ENCODE assay signal across 9 mouse cellular contexts in the genomic region with DNA sequence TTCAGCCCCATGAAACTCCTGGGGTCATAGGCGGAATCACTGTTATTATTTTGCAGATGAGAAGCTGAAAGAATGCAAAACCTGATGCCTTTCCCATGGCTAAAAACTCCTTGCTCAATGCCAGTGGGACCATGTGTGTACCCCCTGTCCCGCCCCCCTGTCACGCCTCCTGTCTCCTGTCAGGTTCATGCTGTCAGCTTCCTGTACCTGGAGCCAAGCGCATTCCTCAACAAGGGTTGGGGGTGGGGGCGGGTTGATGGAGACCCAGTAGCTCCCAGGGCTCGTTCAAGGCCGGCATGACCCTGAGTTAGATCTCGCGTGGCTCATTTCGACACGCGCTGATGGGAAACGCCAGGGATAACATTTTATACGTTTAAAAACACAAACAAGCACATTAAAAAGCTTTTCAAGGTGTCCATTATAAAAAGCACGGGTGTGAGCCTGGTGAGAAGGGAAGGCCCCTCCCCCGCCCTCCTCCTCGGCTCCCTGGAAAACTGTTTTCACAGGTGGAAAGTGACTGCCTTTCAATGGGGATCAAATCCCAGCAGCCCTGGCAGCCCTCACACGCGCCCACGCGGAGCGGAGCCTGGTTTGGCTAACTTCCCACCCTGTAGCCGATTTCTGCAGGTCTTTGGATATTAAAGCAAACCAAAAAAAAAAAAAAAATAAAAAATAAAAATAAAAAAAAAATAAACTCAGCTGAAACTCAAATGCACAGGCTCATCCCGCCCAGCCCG.
DNase-seq lines count a peak whose midpoint lies in the region; ATAC-seq and TF ChIP-seq lines count a peak whose summit lies in the region.
"Had no signal": no experiment of that assay in that cellular context is flagged by ENCODE, and none has a peak within 500 bp of the region (broad histone marks: within the 10 kb centered on the region; RNA-seq: fewer than 3 reads in every experiment).

No protein-coding gene starts in this region.

- H3K4me2 ChIP-seq in lung, embryonic 15.5 days, result peak overlapping the region; percentile 46
- H3K4me2 ChIP-seq in forebrain, embryonic 15.5 days (replicated peaks), result peak overlapping the region; percentile 19; the same call in 1 of the 2 replicates
- H3K4me2 ChIP-seq in neural tube, embryonic 13.5 days, result peak overlapping the region; percentile 28
- H3K4me2 ChIP-seq: midbrain, embryonic 13.5 days had no signal

- H3K36me3 ChIP-seq in lung, embryonic 15.5 days, result no peaks in the 10 kb centered on the region
- H3K36me3 ChIP-seq in forebrain, embryonic 15.5 days, result no peaks in the 10 kb centered on the region
- no peaks in the 10 kb centered on the region for H3K36me3 ChIP-seq in neural tube, embryonic 13.5 days
- H3K36me3 ChIP-seq: midbrain, embryonic 13.5 days had no signal

- H3K27me3 ChIP-seq in lung, embryonic 15.5 days, result peaks cover 11% of the 10 kb centered on the region; the same call in 1 of the 2 replicates
- peaks cover 8% of the 10 kb centered on the region; the same call in 1 of the 2 replicates for H3K27me3 ChIP-seq in forebrain, embryonic 15.5 days
- peaks cover 28% of the 10 kb centered on the region for H3K27me3 ChIP-seq in neural tube, embryonic 13.5 days

- intact Hi-C loops in gastrocnemius, adult 2 months (cut with DNase I), result no loop called here

- no peak for ATAC-seq in lung, embryonic 15.5 days (ENCODE audit: borderline replicate concordance, extremely low read depth, low FRiP score, low TSS enrichment)
- ATAC-seq in forebrain, embryonic 15.5 days (replicated peaks), result no peak
- no peak for ATAC-seq in neural tube, embryonic 13.5 days (ENCODE audit: low read depth)
- ATAC-seq: midbrain, embryonic 13.5 days had no signal

- DNase-seq in gastrocnemius, adult 2 months, result peak; percentile 33
- DNase-seq in gastrocnemius, postnatal 10 days, result no peak
- DNase-seq in lung, postnatal 10 days, result no peak
- DNase-seq in left cerebral cortex, adult 8-10 months (ENCODE audit: low spot score in 2 of 2), result no peak
- no peak for DNase-seq in layer of hippocampus, postnatal 25 days (ENCODE audit: extremely low spot score in 1 of 2, low spot score in 1 of 2)

- TF ChIP-seq CTCF in gastrocnemius, adult 2 months (IDR thresholded peaks at IDR 0.05), result no peak

- H3K9ac ChIP-seq in lung, embryonic 15.5 days, result no peak overlapping the region
- no peak overlapping the region for H3K9ac ChIP-seq in forebrain, embryonic 15.5 days (replicated peaks)
- no peak overlapping the region for H3K9ac ChIP-seq in neural tube, embryonic 13.5 days
- H3K9ac ChIP-seq: midbrain, embryonic 13.5 days had no signal

- peak overlapping the region; percentile 37 for H3K4me3 ChIP-seq in gastrocnemius, adult 2 months
- H3K4me3 ChIP-seq in lung, embryonic 15.5 days, result peak overlapping the region; percentile 14; the same call in 1 of the 2 replicates
- 0 out of 2 replicates have a peak overlapping the region, but pooled peaks have one; percentile 4 for H3K4me3 ChIP-seq in forebrain, embryonic 15.5 days
- no peak overlapping the region for H3K4me3 ChIP-seq in neural tube, embryonic 13.5 days
- H3K4me3 ChIP-seq: midbrain, embryonic 13.5 days had no signal

- H3K4me1 ChIP-seq in lung, embryonic 15.5 days, result peaks cover 12% of the 10 kb centered on the region
- H3K4me1 ChIP-seq in forebrain, embryonic 15.5 days, result peaks cover 9% of the 10 kb centered on the region
- peaks cover 8% of the 10 kb centered on the region for H3K4me1 ChIP-seq in neural tube, embryonic 13.5 days (replicated peaks)

- no peaks in the 10 kb centered on the region for H3K9me3 ChIP-seq in lung, embryonic 15.5 days
- H3K9me3 ChIP-seq in forebrain, embryonic 15.5 days, result no peaks in the 10 kb centered on the region
- no peaks in the 10 kb centered on the region for H3K9me3 ChIP-seq in neural tube, embryonic 13.5 days
- H3K9me3 ChIP-seq: midbrain, embryonic 13.5 days had no signal

- WGBS in lung, embryonic 15.5 days, result 9% methylated on average over 25 of the region's 25 CpGs
- 14% methylated on average over 25 of the region's 25 CpGs for WGBS in forebrain, embryonic 15.5 days
- 12% methylated on average over 25 of the region's 25 CpGs for whole genome bisulfite sequencing in neural tube, embryonic 13.5 days

- H3K27ac ChIP-seq in gastrocnemius, adult 2 months, result no peak overlapping the region
- H3K27ac ChIP-seq in lung, embryonic 15.5 days, result no peak overlapping the region
- no peak overlapping the region for H3K27ac ChIP-seq in forebrain, embryonic 15.5 days (replicated peaks)
- H3K27ac ChIP-seq in neural tube, embryonic 13.5 days (replicated peaks), result no peak overlapping the region
- H3K27ac ChIP-seq: midbrain, embryonic 13.5 days had no signal
